Mouse (Mus musculus): ENCODE measurements around the gene Atp10b. TPM values are rescaled to one million over a fixed set of nuclear protein-coding genes. Genes with fewer than 3 reads are reported as not detected.

The Atp10b gene
- polyA plus RNA-seq, 1 experiment from 2014 or later, result not detected

DNA sequence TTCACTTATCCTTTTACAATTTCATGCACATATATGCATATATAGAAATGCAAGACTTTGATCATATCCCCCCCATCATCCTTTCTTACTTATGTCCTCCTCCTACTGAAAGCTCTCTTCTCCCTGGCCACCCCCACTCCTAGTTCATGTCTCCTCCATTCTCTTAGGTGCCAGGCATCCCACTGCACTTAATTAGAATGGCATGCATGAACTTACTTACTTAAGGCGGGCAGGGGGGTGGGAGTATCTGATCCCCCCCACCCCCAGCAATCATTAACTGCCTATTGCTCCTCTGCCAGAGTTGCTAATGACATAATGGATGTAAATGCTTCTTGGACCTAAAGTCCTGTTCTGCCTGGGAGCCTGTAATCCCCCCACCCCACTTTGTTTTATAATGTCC lies 9.1 kb downstream of the Atp10b start:
- H3K4me3 ChIP-seq (replicated peaks), result no peak overlapping the region
- H3K4me1 ChIP-seq (replicated peaks), result no peaks in the 10 kb centered on the region
- H3K9me3 ChIP-seq (replicated peaks), result no peaks in the 10 kb centered on the region
- 48% methylated on average over 1 of the region's 1 CpGs for WGBS (ENCODE audit: insufficient replicate concordance)
- DNase-seq (no peak), ATAC-seq (ENCODE audit: low read depth) (no peak)
- no peaks in the 10 kb centered on the region for H3K27me3 ChIP-seq
- no peak overlapping the region for H3K4me2 ChIP-seq
- no peaks in the 10 kb centered on the region for H3K36me3 ChIP-seq
- H3K27ac ChIP-seq, result no peak overlapping the region
- H3K9ac ChIP-seq, result no peak overlapping the region

DNA sequence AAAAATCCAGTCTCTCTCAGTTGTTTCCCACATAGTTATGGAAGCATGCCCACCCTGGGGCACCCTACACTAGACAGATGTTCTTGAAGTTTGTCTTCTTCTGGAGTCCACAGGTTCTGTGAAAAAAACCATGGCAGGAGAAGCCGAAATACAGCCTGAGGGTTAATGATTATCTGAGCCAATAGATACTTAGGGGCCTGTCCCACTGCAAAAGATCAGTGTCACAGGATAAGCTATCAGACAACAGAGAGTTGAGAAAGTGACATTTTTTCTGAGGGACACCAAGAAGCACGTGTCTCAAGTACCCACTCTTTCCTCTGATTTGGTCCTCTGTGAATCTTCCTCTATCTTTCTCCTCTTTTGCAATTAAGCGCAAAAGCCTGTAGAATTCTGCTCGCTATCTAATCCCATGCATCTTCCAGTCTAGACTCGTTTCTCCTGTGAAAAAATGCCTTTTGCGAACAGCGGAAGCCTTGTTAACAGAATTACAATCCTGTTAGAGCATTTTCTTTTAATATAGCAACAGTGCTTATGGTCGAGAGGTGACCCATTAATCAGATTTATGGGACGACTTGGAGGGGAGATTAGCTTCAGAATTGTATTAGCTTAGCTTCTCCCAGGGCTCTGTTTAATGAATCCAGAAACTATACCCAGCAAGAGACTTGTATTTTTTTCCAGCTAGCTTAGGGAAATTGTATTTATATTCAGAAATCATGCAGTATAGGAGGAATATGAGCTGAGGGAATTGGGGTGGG lies 10.7 kb downstream of the Atp10b start:
- Histone ChIP-seq H3K4me3 (replicated peaks) (no peak overlapping the region), H3K9me3 (replicated peaks) (no peaks in the 10 kb centered on the region), H3K4me2 (no peak overlapping the region), H3K27ac (no peak overlapping the region), H3K36me3 (no peaks in the 10 kb centered on the region), H3K9ac (no peak overlapping the region), H3K27me3 (no peaks in the 10 kb centered on the region), H3K4me1 (replicated peaks) (no peaks in the 10 kb centered on the region)
- DNase-seq, result no peak
- 58% methylated on average over 9 of the region's 9 CpGs for WGBS (ENCODE audit: insufficient replicate concordance)
- ATAC-seq (ENCODE audit: low read depth), result no peak

DNA sequence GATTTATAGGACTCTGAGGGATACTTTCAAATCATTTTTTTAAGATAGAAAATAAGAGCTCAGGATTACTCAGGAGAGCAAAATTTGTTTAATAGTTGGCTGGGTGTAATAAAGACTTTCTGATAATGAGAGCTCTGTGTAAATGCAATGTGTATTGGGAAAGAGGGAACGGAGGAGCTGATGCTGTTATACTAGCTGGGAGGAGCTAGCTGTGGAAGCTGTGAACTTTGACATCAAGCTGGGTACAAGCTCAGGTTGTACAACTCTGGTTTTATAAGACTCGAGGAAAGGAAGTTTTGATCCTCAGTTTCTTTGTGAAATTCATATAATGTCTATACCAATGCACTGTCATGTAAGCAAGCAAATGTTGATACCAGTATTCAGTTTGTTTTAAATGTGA lies 20.9 kb downstream of the Atp10b start:
- H3K4me3 ChIP-seq (replicated peaks), result no peak overlapping the region
- no peaks in the 10 kb centered on the region for H3K4me1 ChIP-seq (replicated peaks)
- no peaks in the 10 kb centered on the region for H3K36me3 ChIP-seq
- no peak overlapping the region for H3K4me2 ChIP-seq
- DNase-seq (no peak), ATAC-seq (ENCODE audit: low read depth) (no peak)
- H3K9me3 ChIP-seq (replicated peaks), result no peaks in the 10 kb centered on the region
- no peak overlapping the region for H3K9ac ChIP-seq
- H3K27ac ChIP-seq, result no peak overlapping the region
- no peaks in the 10 kb centered on the region for H3K27me3 ChIP-seq
- WGBS (ENCODE audit: insufficient replicate concordance), result 53% methylated on average over 2 of the region's 2 CpGs

DNA sequence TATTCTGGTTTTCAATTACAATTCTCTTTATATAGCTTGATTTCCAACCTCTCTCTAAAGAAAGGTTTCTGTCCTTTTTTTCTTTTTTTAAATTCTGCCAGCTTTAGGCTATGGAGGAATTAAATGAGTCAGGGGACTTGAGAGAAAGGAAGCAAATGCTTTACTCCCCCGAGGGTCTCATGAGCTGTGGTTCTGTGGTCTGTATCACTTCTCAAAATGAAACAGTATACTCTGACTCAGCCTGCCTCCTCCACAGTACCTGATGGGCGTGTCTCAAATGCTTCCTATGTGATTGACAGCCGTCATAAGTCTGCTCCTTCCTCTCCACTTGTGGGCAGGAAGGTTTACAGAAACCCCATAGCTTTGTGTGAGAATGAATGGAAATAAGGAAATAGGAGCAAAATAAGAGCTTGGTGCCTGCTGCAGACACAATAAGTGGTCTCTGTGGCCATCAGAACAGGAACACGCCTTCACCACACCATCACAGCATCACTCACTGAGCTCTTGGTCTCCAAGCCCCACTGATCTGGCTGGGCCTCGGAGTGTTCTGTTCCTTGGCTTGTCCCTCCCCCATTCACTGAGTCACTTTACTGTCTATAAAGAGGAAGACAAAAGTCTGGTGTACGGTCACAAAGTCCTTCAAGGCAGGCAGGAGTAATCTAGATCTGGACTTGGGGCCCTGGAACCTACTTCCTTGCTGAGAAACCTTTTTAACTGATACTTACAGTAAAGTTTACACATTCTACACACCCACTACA lies 24.9 kb downstream of the Atp10b start:
- Histone ChIP-seq H3K27me3 (no peaks in the 10 kb centered on the region), H3K4me3 (replicated peaks) (no peak overlapping the region), H3K27ac (no peak overlapping the region), H3K9ac (no peak overlapping the region), H3K36me3 (no peaks in the 10 kb centered on the region), H3K9me3 (replicated peaks) (no peaks in the 10 kb centered on the region), H3K4me1 (replicated peaks) (no peaks in the 10 kb centered on the region), H3K4me2 (no peak overlapping the region)
- DNase-seq (no peak), ATAC-seq (ENCODE audit: low read depth) (no peak)
- WGBS (ENCODE audit: insufficient replicate concordance), result 26% methylated on average over 6 of the region's 6 CpGs

DNA sequence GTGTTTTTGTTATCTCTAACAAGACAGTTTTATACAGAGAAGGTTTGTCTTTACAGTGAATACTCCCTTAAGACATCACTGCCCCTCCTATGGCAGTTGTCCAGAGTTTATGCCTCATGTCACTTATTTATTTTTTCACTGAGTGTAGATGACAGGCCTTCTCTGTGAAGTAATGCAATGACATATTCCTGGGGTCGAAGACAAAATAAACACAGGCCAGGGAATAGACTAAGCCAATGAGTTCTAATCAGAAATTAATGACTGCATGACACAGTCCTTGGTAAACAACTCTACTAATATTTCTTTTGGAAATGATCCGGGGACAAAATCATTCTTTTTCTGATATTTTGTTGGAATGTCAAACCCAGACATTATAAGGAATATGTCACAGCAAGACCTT lies 32.7 kb downstream of the Atp10b start:
- ATAC-seq (ENCODE audit: low read depth), result no peak
- no peak for DNase-seq
- Histone ChIP-seq H3K4me2 (no peak overlapping the region), H3K27me3 (no peaks in the 10 kb centered on the region), H3K36me3 (no peaks in the 10 kb centered on the region), H3K4me3 (replicated peaks) (no peak overlapping the region), H3K9me3 (replicated peaks) (no peaks in the 10 kb centered on the region), H3K4me1 (replicated peaks) (no peaks in the 10 kb centered on the region), H3K27ac (no peak overlapping the region), H3K9ac (no peak overlapping the region)
- WGBS (ENCODE audit: insufficient replicate concordance), result 43% methylated on average over 2 of the region's 2 CpGs

DNA sequence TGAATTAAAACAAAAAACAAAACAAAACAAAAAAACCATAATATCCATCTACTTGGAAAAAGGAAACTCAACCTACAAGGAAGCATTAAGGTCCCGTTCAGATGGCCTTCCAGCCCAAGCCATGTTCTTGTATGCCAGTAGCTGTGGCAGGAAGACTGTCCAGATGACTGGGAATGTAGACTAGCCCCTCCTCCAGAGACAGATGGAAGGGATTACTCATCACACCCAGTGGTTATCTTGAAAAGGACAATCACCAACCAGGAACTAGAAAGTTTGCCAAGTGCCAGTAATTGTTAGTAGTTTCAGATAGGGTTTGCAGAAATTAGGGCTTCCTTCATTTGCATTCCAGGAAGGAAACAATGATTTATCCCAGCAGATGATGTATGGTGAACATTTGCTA lies 33.1 kb downstream of the Atp10b start:
- no peak for ATAC-seq (ENCODE audit: low read depth)
- 26% methylated on average over 1 of the region's 1 CpGs for WGBS (ENCODE audit: insufficient replicate concordance)
- no peaks in the 10 kb centered on the region for H3K27me3 ChIP-seq

DNA sequence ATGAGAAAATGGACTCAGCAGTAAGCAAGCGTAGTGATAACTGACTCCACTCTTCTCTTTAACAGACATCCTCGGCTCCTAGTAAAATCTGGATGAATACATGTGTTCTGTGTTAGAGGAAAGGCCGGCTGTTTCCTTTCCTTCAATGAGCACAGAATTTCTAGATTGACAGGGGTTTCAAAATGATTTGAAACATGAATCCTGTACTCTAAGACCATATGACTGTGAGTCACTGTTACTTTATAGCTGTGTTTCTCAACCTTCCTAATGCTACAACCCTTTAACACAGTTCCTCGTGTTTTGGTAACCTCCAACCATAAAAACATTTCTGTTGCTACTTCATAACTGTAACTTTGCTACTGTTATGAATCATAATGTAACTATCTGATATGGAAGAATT lies 33.8 kb downstream of the Atp10b start:
- no peaks in the 10 kb centered on the region for H3K27me3 ChIP-seq
- H3K4me2 ChIP-seq, result no peak overlapping the region
- 62% methylated on average over 4 of the region's 4 CpGs for WGBS (ENCODE audit: insufficient replicate concordance)
- H3K9ac ChIP-seq, result no peak overlapping the region
- ATAC-seq (ENCODE audit: low read depth), result no peak
- no peak overlapping the region for H3K4me3 ChIP-seq (replicated peaks)
- H3K4me1 ChIP-seq (replicated peaks), result no peaks in the 10 kb centered on the region
- no peak overlapping the region for H3K27ac ChIP-seq
- no peak for DNase-seq
- H3K36me3 ChIP-seq, result no peaks in the 10 kb centered on the region
- H3K9me3 ChIP-seq (replicated peaks), result no peaks in the 10 kb centered on the region

More for the DNA sequence above, 33.1 kb downstream of the Atp10b start:
- Histone ChIP-seq H3K4me1 (replicated peaks) (no peaks in the 10 kb centered on the region), H3K9ac (no peak overlapping the region), H3K4me2 (no peak overlapping the region), H3K9me3 (replicated peaks) (no peaks in the 10 kb centered on the region), H3K4me3 (replicated peaks) (no peak overlapping the region), H3K36me3 (no peaks in the 10 kb centered on the region), H3K27ac (no peak overlapping the region)
- no peak for DNase-seq

DNA sequence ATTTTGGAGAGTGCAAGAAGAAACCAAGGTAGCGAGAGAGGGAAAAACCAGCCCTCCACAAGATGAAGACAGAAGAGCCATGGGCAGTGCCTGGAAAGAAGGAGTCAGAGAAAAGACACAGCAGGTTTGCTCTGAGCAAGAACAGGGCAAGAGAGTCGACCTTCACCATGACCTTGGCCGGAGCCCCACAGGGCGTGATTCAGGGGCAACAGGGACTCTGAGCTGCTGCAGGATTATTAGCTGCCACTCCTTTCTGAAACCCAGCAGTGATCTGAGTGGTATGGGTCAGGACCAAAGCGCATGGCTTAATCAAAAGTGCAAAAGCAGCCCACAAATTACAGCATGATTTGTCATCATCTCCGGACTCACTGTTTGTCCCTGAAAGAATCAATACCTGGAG lies 36.6 kb downstream of the Atp10b start:
- no peak overlapping the region for H3K9ac ChIP-seq
- no peaks in the 10 kb centered on the region for H3K27me3 ChIP-seq
- no peak for ATAC-seq (ENCODE audit: low read depth)
- no peaks in the 10 kb centered on the region for H3K9me3 ChIP-seq (replicated peaks)
- H3K27ac ChIP-seq, result no peak overlapping the region
- H3K36me3 ChIP-seq, result no peaks in the 10 kb centered on the region
- DNase-seq, result no peak
- WGBS (ENCODE audit: insufficient replicate concordance), result 55% methylated on average over 6 of the region's 6 CpGs
- no peaks in the 10 kb centered on the region for H3K4me1 ChIP-seq (replicated peaks)
- no peak overlapping the region for H3K4me2 ChIP-seq
- H3K4me3 ChIP-seq (replicated peaks), result no peak overlapping the region

DNA sequence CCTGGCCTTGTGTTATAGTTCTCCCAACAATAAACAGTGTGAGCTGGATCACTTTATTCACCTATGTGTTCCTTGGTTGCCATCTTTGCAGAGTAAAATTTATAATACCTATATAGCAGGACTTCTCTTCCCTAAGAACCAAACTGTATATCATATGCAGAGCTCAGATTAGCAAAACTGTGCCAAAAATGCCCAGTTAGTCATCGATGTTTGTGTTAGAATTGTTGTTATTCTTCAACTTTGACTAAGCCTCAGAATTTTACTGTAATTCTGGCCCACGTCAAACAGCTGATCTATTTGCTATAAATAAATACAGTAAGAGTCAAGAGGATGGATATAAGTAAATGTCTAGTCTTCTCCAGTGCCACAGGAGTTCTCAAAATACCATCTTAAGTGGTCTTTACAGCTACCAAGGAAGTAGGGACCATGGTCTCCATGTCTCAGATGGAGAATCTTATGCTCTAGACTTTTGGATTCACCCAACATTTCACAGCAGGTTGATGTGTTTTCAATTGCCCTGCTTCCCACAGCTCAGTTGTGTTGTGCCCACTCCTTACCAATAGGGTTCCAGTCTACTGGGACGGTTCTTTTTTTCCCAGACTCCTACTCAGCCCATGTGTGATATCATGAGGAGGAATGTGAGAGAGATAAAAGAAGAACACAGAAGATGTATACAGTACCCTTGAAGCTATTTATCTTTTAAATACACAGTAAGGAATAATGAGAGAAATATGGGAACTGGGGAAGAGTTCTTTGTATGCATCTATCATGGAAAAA lies 40.3 kb downstream of the Atp10b start:
- ATAC-seq (ENCODE audit: low read depth), result no peak
- 60% methylated on average over 3 of the region's 3 CpGs for WGBS (ENCODE audit: insufficient replicate concordance)
- H3K4me1 ChIP-seq (replicated peaks), result no peaks in the 10 kb centered on the region
- H3K4me2 ChIP-seq, result no peak overlapping the region
- H3K9me3 ChIP-seq (replicated peaks), result no peaks in the 10 kb centered on the region
- H3K36me3 ChIP-seq, result no peaks in the 10 kb centered on the region
- H3K27ac ChIP-seq, result no peak overlapping the region
- no peak overlapping the region for H3K4me3 ChIP-seq (replicated peaks)
- no peaks in the 10 kb centered on the region for H3K27me3 ChIP-seq
- no peak for DNase-seq
- H3K9ac ChIP-seq, result no peak overlapping the region

DNA sequence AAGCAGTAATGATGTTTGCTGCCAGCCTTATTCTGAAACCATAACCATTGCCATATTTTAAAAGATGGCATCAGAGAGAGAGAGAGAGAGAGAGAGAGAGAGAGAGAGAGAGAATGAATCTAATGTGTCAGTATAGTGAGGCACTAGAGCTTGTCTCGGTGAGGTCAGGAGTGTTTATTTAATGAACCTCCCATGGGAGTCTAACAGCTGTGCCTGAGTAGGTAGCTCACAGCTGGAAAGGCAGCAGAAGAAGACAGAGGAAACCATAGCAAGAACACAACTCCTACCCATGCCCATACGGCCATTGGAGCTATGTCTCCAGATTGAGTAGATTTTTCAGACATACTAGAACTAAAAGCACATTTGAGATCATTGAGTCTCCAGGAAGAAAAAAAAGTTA lies 49.1 kb downstream of the Atp10b start:
- DNase-seq (no peak), ATAC-seq (ENCODE audit: low read depth) (no peak)
- no peaks in the 10 kb centered on the region for H3K9me3 ChIP-seq (replicated peaks)
- no peaks in the 10 kb centered on the region for H3K27me3 ChIP-seq
- no peak overlapping the region for H3K4me2 ChIP-seq
- WGBS (ENCODE audit: insufficient replicate concordance), result 52% methylated on average over 2 of the region's 2 CpGs
- no peaks in the 10 kb centered on the region for H3K4me1 ChIP-seq (replicated peaks)
- no peak overlapping the region for H3K27ac ChIP-seq
- H3K4me3 ChIP-seq (replicated peaks), result no peak overlapping the region
- H3K9ac ChIP-seq, result no peak overlapping the region
- no peaks in the 10 kb centered on the region for H3K36me3 ChIP-seq

DNA sequence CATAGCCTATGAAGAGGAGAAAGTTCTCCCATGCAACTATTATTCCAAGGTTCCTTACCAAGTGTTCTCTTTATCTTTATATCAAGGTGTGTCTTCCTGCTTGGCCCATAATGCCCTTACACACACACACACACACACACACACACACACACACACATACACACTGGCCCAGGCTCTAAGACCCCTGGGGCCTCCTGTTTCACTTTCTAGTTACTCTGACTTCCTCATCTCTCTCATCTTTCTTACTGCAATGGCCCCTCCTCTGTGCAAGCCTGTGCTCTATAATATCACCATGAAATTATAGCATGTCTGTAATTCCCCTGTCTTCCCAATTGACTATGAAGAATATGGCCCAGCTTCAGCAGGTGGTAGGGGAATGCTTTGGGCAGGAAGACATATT lies 49.7 kb downstream of the Atp10b start:
- H3K9ac ChIP-seq, result no peak overlapping the region
- no peaks in the 10 kb centered on the region for H3K27me3 ChIP-seq
- no peak for ATAC-seq (ENCODE audit: low read depth)
- no peaks in the 10 kb centered on the region for H3K9me3 ChIP-seq (replicated peaks)
- H3K36me3 ChIP-seq, result no peaks in the 10 kb centered on the region
- H3K4me2 ChIP-seq, result no peak overlapping the region
- no peak overlapping the region for H3K4me3 ChIP-seq (replicated peaks)
- no peak overlapping the region for H3K27ac ChIP-seq
- no peaks in the 10 kb centered on the region for H3K4me1 ChIP-seq (replicated peaks)
- no peak for DNase-seq
